Mouse (Mus musculus) adrenal gland, postnatal 25 days (tissue): ENCODE data around the gene Nfat5. TPM values are rescaled to one million over a fixed set of nuclear protein-coding genes. Genes with fewer than 3 reads are reported as not detected.

Source experiments
- DNase-seq: peaks from one replicate; pipeline ENCODE4 v3.0.0; 2021; ENCODE audit warnings: mixed read lengths
- total RNA-seq: library from RNA; stranded (reverse); gene quantifications from 2 replicates; pipeline ENCODE4 v1.2.3, GENCODE M21; 2021

Nfat5 gene
- total RNA-seq, 1 experiment from 2014 or later, result 180 TPM

DNA sequence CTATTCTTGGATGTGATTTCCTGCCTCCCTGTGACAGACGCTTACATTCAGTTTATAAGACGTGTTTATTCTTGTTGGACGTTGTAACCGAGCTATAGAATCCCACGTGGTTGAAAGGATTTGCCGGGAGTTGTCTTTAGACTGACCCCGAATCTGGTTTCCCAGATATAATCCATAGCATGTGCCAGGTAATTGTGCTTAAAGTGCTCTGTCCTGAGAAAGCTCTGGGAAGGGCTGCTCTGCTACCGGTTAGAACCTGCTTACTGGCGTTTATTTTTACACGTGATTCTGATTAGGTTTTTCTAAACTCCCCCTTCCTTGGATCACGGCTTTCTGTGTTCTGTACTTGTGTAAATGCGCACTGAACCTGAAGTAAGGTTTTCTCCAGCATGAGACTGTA, 104.4 kb downstream of the Nfat5 start:
- no peak for DNase-seq

DNA sequence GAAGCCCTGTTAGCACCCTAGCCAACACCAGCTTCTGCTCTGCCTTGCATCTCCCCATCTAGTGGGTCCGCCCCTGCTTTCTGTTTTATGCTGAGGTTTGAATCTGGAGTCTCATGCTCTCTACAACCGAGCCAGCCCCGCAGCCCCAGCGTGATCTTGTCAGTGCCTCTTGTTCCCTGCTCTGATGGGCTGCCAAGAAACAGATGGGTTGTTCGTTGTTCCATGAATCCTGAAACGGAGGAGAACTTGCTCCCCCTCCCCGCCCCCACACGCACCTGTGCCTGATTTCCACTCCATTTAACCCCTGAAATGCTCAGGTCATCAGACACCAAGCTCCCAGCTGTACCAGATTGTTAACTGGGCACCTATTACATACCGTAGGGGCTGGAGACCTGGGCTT, 106.2 kb downstream of the Nfat5 start:
- no peak for DNase-seq

- DNase-seq, result no peak
These were observed 108.6 kb downstream of the Nfat5 start for GRCm38 (mm10) chr8:107401866-107402265.

DNA sequence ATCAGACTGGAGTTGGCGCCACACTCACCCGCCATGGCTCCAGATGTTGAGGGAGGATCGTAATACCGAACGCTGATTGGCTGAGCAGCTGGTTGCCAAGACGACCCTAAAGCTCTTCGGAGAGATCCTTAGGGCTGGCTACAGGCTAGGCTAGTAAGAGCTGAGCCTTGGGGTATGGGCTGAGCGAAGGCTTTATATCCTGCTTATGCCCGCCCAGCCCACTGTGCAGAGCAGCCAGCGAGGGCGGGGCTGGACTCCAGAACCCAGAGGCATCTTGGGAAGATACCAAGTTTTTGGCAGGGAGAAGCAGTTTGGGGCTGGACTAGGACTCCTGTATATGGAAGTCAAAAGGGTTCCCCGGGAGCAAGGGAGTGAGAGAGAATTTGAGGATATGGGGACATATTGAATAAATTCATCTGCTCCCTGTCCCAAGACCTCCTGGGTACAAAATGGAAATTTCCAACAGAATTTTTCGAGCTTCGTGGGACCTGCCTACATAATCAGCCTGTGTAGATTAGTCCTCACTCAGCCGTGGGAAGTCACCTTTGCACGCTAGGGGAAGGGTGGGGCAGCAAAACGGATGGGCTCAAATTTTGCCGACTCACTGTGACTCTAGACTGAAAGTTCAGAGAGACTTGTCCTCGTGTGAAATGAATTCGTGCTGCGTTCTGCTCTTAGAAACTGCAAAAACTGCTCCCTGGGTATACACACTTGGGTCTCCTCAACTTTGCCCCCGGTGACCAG, 109.9 kb downstream of the Nfat5 start, which contains the start of gene Nqo1:
TSS of gene Nqo1 (minus strand) at position 169 of the 744 bp plus-strand sequence.
- peak; percentile 67 for DNase-seq

- no peak for DNase-seq
These were observed 110.8 kb downstream of the Nfat5 start for GRCm38 (mm10) chr8:107404057-107404456.

- DNase-seq, result no peak
These were observed 112.7 kb downstream of the Nfat5 start for GRCm38 (mm10) chr8:107405935-107406334.

GRCm38 (mm10) chr8:107411391-107411790, 118.1 kb downstream of the Nfat5 start:
- no peak for DNase-seq

GRCm38 (mm10) chr8:107412552-107412951, 119.3 kb downstream of the Nfat5 start:
- DNase-seq, result no peak

- no peak for DNase-seq
These were observed 120.6 kb downstream of the Nfat5 start for GRCm38 (mm10) chr8:107413881-107414280.

- DNase-seq, result no peak
These were observed 123.7 kb downstream of the Nfat5 start for GRCm38 (mm10) chr8:107417001-107417400.

GRCm38 (mm10) chr8:107424176-107424575, 130.9 kb downstream of the Nfat5 start:
- no peak for DNase-seq

- DNase-seq, result peak; percentile 99
These were observed 131.4 kb downstream of the Nfat5 start, which contains the start of gene Nob1 for GRCm38 (mm10) chr8:107424597-107425229. Gene Nob1, minus strand, starts transcription at chr8:107425051.

GRCm38 (mm10) chr8:107425230-107425597, 131.9 kb downstream of the Nfat5 start:
- DNase-seq, result no peak

Other genes with a start within 250 kb of the Nfat5 start
- gene Pdf, start 244.9 kb upstream of the Nfat5 start, total RNA-seq, result 41.0 and 63.8 TPM in 2 replicates
- gene Cog8, start 236.8 kb upstream of the Nfat5 start, total RNA-seq, result 47.9 and 48.6 TPM in 2 replicates
- 44.8 and 45.7 TPM in 2 replicates for gene Nip7, start 236.6 kb upstream of the Nfat5 start, total RNA-seq
- gene Tmed6, start 227.8 kb upstream of the Nfat5 start, total RNA-seq, result not detected in 2 replicates
- 30.2 and 31.2 TPM in 2 replicates for gene Terf2, start 196.9 kb upstream of the Nfat5 start, total RNA-seq
- 570 and 647 TPM in 2 replicates for gene Cyb5b, start 142.8 kb upstream of the Nfat5 start, total RNA-seq
- gene Nqo1, start 109.7 kb downstream of the Nfat5 start, total RNA-seq, result 4.6 and 6.2 TPM in 2 replicates
- 29.6 and 40.6 TPM in 2 replicates for gene Nob1, start 131.6 kb downstream of the Nfat5 start, total RNA-seq
- gene Wwp2, start 142.9 kb downstream of the Nfat5 start, total RNA-seq, result 23.9 and 44.1 TPM in 2 replicates